Mouse (Mus musculus) 416B (cell line): Measurements from ENCODE around the gene Arpc2.
"Not testable (repeated sequence)": the region's sequence is repeated elsewhere in the genome, so short reads cannot be mapped to it uniquely, and the experiment has no call there.

ENCODE experiments used
- DNase-seq: peaks from one replicate; pipeline ENCODE4 v3.0.0; 2011; ENCODE audit warnings: low read depth

Arpc2 gene

DNA sequence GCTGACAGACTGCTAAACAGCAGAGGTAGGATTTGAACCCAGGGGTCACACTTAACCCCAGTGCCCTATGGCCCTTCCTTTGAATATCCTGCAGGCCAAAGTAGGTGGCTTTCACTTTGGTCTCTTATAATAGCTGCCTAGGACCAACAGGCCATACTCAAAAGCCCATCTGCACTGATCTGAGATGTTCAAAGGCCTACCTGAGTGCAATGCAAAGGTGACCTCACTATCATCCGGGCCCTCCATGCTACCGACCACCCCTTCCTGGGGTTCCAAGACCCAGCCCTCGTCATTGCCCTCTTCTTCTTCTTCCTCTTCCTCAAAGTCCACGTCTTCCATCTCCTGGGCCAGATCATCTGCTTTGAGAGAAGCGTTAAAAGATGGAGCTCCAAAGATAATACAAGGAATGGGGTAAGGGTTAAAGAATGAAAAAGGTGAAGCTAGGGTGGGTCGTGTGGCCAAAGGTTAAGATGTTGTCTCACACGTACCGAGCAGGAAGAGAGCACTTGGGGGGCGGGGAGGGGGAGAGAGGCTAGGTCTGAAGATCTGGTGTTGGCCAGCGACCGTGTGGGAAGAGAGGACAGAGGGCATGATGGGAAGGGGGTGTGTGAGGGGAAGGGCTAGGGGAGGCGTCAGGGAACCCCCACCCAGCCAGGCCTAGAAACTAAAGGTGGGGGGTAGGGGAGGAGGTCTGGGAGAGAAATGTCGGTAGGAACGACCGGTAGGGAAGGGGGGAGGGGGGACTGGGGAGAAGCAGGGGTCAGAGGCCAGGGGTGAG is 48.0 kb downstream of the Arpc2 start:
- peak; percentile 74 for DNase-seq

- peak; percentile 100 for DNase-seq
Measured at GRCm38 (mm10) chr1:74284543-74285160, 48.8 kb downstream of the Arpc2 start, which contains the start of the genes Aamp and Pnkd. Gene Aamp (minus strand): TSS chr1:74284738. Gene Pnkd (plus strand): TSS chr1:74284930.

GRCm38 (mm10) chr1:74285212-74286010 is 49.5 kb downstream of the Arpc2 start:
- peak; percentile 44 for DNase-seq

DNA sequence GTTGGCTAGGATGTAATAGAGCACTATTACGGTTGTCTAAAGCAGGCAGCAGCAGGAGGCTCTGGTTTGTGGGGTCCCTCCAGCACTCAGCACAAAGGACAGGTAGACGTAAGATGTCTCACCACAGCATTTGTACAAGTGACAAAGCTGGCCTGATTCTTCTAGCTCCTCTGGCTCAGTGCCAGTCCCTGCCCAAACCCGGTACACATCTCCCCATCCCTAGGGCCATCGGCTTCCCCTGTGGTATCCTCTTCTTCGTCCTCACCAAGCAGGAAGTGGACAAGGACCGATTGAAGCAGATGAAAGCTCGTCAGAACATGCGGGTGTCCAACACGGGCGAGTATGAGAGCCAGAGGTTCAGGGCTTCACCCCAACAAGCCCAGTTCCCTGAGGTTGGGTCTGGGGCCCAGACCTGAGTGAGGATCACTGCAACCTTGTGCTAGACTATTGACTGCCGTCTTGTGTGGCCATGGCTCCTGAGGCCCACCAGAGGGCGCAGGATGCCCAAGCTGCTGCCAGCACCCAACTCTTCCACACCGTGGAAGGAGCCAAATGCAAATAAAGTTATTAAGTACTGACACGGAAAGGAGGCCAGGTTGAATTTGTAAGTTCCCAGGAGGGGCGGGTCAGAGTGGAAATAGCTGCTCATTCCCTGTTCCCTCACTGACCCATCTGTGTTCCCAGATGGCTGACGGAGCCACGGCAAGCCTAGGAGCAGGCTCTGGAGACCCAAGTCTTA is 51.2 kb downstream of the Arpc2 start:
- DNase-seq: not testable (repeated sequence)

DNA sequence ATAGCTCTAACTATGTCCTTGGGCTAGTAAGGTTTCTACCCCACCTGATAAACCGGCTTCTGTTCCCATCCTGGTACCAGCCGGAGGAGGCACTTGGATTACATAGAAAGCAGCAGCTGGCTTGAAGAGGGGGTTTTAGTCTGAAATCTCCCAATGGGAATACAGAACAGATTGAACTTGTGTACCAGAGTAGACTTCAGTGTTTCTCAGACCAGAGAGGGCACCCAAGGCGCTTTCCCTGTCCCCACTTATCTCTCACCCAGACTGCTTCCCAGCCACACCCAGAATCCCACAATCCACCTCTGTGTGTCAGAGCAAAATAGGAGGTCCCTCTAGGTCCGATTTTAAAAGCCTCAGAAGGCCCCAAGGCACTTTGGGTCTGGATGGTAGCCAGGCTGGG is 52.4 kb downstream of the Arpc2 start:
- no peak for DNase-seq

GRCm38 (mm10) chr1:74289248-74289647 is 53.4 kb downstream of the Arpc2 start:
- no peak for DNase-seq

DNA sequence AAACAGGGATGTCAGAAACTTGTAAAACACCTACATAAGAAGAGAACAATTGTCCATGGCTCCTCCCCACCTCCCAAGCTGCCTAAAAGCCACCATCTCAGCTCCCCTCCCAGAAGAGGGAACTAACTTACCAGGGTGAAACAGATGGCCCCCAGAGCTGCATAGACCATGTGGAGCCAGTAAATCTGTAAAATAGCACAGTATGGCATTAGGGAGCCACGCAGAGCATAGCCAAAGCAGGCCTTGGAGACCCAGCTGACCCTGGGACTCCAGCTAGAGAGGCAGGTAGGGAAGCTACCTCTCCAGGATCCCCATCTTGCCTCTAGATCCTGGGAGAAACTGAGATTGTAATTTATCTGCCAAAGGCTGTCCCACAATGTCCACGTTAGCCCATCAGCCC is 53.9 kb downstream of the Arpc2 start:
- no peak for DNase-seq

DNA sequence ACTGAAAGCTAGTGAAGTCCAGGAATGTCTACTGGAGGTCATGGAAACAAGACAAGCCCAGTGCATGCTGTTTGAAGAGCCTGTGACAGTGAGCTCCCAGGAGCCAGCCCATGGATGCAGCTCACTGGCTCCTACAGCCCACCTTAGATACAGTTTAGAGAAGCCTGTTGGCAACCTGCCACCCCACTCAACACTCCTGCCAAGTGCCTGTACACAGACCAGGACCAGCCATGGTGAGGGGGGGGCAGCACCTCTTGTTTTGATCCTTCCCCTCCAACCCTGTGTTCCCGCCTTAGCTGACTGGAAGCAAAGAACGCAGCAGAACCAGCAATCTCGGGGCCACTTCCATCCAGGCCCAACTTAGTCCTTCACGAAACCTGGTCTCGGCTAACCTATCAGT is 54.3 kb downstream of the Arpc2 start:
- DNase-seq: no peak

- DNase-seq: no peak
Measured at GRCm38 (mm10) chr1:74292331-74293020, 56.6 kb downstream of the Arpc2 start.

GRCm38 (mm10) chr1:74293306-74293960 is 57.5 kb downstream of the Arpc2 start:
- no peak for DNase-seq

DNA sequence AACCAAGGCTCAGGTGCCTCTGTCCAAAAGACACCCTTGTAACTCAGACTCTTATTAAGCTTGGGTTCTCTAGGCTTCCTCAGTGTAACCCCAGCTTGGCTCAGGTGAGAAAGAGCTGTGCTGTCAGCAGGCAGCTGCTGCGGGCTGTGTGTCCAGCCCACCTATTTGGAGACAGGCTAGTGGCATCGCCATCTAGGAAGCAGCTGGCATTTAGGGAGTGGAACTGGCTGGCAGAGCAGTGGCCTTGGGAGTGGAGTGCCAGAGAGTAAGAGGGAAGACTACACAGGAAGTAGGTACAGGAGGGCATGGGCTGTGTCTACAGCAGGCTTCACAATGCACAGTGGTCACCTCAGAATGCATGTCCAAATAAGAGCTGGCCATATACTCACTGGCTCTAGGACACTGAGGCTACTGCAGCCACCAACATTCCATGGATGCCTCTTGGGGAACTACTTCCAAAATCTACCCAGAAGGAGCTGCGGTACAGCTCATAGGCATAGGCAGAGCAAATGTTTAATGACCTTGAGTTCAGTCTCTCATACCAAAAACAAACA is 58.3 kb downstream of the Arpc2 start:
- DNase-seq: no peak

GRCm38 (mm10) chr1:74294733-74295455 is 59.0 kb downstream of the Arpc2 start:
- DNase-seq: no peak

GRCm38 (mm10) chr1:74295456-74296171 is 59.7 kb downstream of the Arpc2 start:
- peak; percentile 95 for DNase-seq

DNA sequence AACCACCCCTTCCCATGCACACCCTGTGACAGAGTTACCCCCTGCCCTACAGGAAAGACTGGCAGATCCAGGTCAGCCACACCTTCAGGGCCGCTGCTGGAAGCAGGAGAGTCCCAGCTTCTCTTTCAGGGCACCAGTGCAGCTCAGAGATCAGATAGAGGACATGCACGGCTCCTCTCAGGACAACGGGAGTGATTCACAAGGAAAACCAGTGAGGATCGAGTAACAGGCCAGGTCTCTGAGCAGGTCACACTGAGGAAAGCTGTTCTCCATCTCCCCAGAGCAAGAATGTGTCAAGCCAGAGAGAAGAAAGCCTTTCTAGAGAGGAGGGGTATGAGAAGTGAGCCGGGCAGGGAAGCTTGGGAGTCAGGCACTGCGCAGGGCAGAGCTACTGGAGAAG is 60.6 kb downstream of the Arpc2 start:
- no peak for DNase-seq

DNA sequence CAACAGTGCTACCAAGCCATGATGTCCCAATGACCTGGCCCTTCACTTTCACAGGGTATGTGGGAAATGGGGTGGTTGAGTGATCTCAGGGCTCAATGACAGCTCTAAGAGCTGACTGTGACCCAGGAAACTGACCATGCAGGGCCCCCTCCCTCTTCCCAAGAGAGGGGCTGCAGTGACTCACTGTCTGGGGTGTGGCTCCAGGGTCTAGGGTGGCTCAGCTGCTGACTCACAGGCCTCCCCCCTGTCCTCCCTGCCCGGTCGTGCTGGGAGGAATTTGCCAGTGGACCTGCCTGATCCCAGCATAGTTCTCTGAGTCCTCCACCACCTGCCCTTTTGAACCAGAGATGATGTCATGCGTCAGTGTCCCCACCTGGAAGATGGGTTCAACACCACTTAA is 61.4 kb downstream of the Arpc2 start:
- peak; percentile 54 for DNase-seq

DNA sequence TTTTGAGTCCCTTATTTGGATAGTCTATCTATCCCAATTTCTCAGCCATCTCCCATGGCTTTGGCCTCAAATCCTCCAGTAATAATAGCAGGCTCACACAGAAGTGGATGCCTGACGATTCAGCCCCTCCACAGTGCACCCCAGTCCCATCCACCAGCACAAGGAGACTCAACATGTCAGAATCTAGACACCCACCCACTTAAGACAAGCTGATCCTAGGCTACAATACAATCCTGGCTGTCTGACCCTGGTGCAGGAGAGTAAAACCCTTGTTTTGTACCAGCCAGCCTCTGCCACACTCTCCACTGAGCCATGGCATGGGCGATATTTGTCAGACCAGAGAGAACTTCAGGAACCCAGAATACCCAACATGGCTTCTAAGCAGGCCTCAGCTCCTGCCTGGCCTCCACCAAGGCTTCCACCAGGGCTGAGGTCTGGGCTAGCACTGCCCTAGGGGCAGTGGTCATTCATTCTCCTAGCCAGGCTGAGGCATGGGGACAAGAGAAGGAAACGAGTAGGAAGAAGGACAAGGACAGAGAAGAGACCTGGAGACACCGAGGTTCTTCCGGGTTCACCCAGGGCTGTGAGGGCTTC is 62.4 kb downstream of the Arpc2 start:
- no peak for DNase-seq

DNA sequence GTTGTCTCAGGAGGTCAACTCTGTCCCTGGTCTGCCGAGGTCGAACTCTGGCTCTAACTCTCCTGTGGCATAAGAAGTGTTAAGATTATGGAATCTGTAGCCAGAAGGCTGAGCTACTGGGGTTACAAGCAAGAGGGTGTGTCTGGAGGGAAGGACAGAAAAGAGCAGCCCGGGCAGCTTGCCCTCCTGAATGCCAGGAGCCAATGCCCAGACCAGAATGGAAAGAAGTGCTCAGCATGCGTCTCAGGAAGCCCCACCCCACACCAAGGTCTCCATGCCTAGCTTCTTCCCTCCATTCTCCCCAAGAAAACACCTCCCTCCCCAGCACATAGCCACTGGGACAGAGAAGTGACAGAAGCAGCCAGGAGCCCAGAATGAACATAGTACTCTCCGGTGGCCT is 63.1 kb downstream of the Arpc2 start:
- no peak for DNase-seq

DNA sequence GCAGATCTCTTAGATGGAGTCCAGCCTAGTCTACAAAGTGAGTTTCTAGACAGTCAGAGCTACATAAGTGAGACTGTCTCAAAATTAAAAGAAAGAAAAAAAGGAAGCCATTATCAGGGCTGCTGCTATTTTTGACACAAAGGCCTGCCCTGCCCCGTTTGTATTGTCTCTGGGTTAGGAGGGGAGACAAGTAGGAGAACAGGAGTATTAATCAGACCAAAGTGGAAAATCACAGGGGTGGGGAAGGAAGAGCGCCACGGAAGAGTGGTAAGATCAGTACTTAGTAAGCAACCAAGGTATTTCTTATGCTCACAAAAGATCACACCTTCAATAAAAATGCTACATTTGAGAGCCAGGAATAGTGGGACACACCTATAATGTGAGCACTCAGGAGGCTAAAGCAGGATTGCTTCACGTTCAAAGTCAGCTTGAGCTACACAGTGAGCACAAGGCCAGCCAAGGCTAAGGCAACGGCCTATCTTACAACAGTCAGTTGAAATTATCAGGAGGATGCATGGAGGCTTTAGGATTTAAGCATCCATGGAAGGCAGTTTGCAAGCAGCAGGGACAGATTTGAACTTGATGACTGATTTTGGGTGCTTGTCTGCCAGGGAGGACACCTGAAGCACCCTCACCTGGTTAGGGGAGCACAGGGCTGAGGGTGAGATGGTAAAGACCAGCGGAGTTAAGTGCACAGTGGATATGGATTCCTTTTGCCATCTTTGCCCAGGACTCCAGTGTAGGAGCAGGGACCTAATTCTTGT is 64.6 kb downstream of the Arpc2 start:
- no peak for DNase-seq
